Mouse (Mus musculus) liver, postnatal 0 days (tissue): ENCODE data around the gene Cntnap5a.

Source experiments
- CTCF ChIP-seq: sonication (generic); IDR thresholded peaks from 2 replicates; pipeline ENCODE4 v1.5.1; 2016; ENCODE audit warnings: antibody characterized with exemption, low read depth
- EP300 ChIP-seq: IDR thresholded peaks from 2 replicates; pipeline ENCODE4 v1.6.1; 2016; ENCODE audit warnings: antibody characterized with exemption, low read depth, mild to moderate bottlenecking

GRCm38 (mm10) chr1:115918396-115918795 lies 233.8 kb downstream of the Cntnap5a start:
- TF ChIP-seq CTCF (no peak), EP300 (no peak)
